Mouse (Mus musculus) embryonic fibroblast, embryonic 13.5 days (primary cell): ENCODE measurements around the gene Gpr55.

Experiments used
- CTCF ChIP-seq: IDR thresholded peaks from 2 replicates; pipeline ENCODE4 v1.5.1; 2011; ENCODE audit warnings: mild to moderate bottlenecking, control low read depth, low read length, moderate library complexity, borderline replicate concordance; ENCODE audit not compliant: insufficient read depth
- POLR2A ChIP-seq: IDR thresholded peaks from 2 replicates; pipeline ENCODE4 v1.6.1; 2011; ENCODE audit warnings: low read depth, mild to moderate bottlenecking, control low read depth, low read length, moderate library complexity

- no peak for TF ChIP-seq POLR2A
- no peak for TF ChIP-seq CTCF
These were observed 39.2 kb upstream of the Gpr55 start for GRCm38 (mm10) chr1:85999853-86000570.
